Mouse (Mus musculus): ENCODE results near the gene Gm11639. TPM values are rescaled to one million over a fixed set of nuclear protein-coding genes. Genes with fewer than 3 reads are reported as not detected.

Gm11639 gene
- polyA plus RNA-seq, 1 experiment from 2014 or later = not detected

DNA sequence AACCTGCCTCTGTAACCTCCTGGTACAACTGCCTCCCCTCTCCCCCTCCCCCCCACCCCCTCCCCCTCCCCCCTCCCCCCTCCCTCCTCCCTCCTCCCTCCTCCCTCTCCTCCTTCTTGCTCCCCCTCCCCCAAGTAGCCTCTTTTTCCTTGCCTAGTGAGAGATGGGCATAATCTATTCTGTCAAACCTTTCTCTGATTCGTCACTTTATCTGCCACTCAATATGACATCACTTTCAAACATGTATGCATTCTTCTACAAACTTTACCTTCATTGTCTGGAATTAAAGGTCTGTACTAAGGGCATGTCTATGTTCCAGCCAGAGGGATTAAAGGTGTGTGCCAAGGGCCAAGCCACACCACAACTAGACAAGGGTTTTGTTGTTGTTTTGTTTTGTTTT is 464.3 kb downstream of the Gm11639 start:
- H3K27ac ChIP-seq = no peak overlapping the region
- H3K36me3 ChIP-seq (ENCODE audit: poor library complexity, severe bottlenecking) = no peaks in the 10 kb centered on the region
- no peak for ATAC-seq
- H3K4me3 ChIP-seq = no peak overlapping the region
- H3K4me2 ChIP-seq = no peak overlapping the region
- H3K9ac ChIP-seq = no peak overlapping the region
- H3K9me3 ChIP-seq (replicated peaks) = no peaks in the 10 kb centered on the region
- H3K4me1 ChIP-seq = peaks cover 9% of the 10 kb centered on the region
- no peaks in the 10 kb centered on the region for H3K27me3 ChIP-seq
- 94% methylated on average over 1 of the region's 1 CpGs for WGBS

DNA sequence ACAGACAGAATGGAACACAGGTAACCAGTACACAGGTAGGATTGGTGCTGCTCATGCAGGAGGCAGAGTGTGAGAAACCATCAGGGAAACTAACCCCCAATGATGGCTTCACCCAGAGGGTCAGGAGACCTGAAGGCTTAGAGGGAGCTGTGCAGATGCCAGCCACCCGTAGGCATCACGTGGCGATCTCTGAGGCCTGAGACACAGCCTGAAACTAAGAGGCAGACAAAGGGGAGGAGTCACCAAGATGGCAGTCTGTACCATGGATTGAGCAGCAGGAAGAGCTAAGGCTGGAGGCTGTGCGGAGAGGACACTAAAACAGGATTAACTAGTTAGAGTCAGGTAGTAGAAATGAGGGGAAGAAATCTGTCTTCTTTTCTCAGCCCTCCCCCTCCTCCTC is 465.2 kb downstream of the Gm11639 start:
- H3K4me1 ChIP-seq = peaks cover 9% of the 10 kb centered on the region
- ATAC-seq = no peak
- no peaks in the 10 kb centered on the region for H3K36me3 ChIP-seq (ENCODE audit: poor library complexity, severe bottlenecking)
- H3K27ac ChIP-seq = no peak overlapping the region
- H3K4me2 ChIP-seq = no peak overlapping the region
- H3K4me3 ChIP-seq = no peak overlapping the region
- no peaks in the 10 kb centered on the region for H3K9me3 ChIP-seq (replicated peaks)
- no peaks in the 10 kb centered on the region for H3K27me3 ChIP-seq
- WGBS = 80% methylated on average over 4 of the region's 4 CpGs
- no peak overlapping the region for H3K9ac ChIP-seq

DNA sequence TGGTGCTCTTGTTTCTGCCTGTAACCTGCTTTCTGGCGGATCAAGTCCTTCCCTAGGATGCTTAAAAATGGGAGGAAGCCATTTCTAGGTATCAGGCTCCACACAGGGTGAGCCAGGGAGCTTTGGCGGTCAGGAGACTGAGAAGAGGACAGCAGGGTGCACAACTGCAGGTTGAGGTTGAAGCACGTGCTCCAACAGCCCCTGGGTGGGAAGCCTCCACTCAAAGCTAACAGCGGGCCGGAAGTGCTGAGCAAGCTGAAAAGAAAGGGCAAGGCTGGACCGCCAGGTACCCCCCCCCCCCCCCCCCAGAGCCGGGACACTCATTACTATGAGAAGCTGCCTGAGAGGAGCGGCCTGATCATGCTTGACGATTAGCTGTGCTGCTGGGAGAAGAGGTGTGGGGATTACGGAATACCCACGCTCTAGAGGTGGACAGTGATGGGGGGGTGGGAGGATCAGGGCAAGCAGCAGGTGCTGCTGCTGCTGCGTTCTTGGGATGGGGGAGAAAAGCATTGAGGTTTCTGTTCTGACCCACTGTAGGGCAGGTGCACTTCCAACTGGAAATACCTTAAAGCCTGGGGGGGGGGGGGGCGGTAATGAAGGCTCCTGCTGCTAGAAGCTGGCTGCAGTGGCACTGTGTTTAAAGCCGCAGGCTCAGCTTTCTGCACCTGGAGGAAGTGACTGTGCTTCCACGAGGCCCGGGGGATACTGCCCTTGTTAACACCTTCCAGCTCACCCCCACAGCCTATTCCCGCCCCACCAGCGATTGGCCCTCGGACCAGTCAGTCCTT is 465.9 kb downstream of the Gm11639 start:
- Histone ChIP-seq H3K9ac (no peak overlapping the region; the same call in 1 of the 2 replicates), H3K36me3 (ENCODE audit: poor library complexity, severe bottlenecking) (no peaks in the 10 kb centered on the region), H3K4me2 (peak overlapping the region; percentile 34), H3K27ac (no peak overlapping the region), H3K27me3 (no peaks in the 10 kb centered on the region; the same call in 1 of the 2 replicates), H3K4me3 (no peak overlapping the region; the same call in 1 of the 2 replicates), H3K4me1 (peaks cover 9% of the 10 kb centered on the region), H3K9me3 (replicated peaks) (no peaks in the 10 kb centered on the region)
- WGBS = 22% methylated on average over 18 of the region's 19 CpGs
- no peak for ATAC-seq

DNA sequence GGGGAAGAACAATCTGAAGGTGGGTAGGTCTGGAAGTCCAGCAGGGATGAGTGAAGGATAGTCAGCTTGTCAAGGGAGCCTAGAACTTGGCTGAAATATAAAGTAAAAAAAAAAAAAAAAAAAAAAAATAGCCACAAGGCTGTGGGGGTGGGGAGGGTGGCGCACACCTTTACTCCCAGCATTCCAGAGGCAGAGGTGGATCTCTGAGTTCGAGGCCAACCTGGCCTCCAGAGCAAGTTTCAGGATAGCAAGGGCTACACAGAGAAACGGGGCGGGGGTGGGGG is 466.5 kb downstream of the Gm11639 start:
- H3K4me2 ChIP-seq = peak overlapping the region; percentile 34; the same call in 1 of the 2 replicates
- H3K27ac ChIP-seq = no peak overlapping the region
- ATAC-seq = no peak
- H3K9ac ChIP-seq = no peak overlapping the region
- 100% methylated on average over 2 of the region's 4 CpGs for WGBS
- H3K36me3 ChIP-seq (ENCODE audit: poor library complexity, severe bottlenecking) = no peaks in the 10 kb centered on the region
- no peaks in the 10 kb centered on the region; the same call in 1 of the 2 replicates for H3K27me3 ChIP-seq
- peaks cover 9% of the 10 kb centered on the region for H3K4me1 ChIP-seq
- H3K4me3 ChIP-seq = no peak overlapping the region
- H3K9me3 ChIP-seq (replicated peaks) = no peaks in the 10 kb centered on the region

DNA sequence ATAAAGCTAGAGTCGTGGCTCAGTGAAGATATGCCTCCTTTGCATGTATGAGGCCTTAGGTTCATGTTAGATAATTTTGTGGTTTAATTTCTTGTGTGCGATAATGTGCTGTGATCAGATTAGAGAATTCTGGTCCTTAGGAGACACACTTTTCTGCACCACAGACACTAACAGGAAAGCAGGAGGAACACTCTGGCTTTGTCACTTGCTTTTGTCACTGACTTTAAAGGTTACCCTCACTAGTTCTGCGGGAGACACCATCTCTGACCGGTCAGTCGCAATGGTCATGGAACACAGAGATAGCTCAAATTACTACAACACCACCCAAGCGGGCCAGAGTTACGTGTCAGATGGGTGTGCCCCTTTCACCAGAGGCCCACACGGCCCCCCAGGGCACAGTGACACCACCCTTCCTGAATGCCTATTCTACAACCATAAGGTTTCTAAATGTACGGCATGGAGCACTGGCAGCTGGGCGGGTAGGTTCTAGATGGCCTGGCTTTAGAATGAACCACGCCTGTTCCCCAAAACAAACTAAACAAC is 466.9 kb downstream of the Gm11639 start:
- Histone ChIP-seq H3K4me3 (no peak overlapping the region), H3K9me3 (replicated peaks) (no peaks in the 10 kb centered on the region), H3K4me1 (peaks cover 9% of the 10 kb centered on the region), H3K27me3 (no peaks in the 10 kb centered on the region; the same call in 1 of the 2 replicates), H3K36me3 (ENCODE audit: poor library complexity, severe bottlenecking) (no peaks in the 10 kb centered on the region), H3K9ac (no peak overlapping the region), H3K4me2 (no peak overlapping the region), H3K27ac (no peak overlapping the region)
- 86% methylated on average over 11 of the region's 11 CpGs for WGBS
- no peak for ATAC-seq

DNA sequence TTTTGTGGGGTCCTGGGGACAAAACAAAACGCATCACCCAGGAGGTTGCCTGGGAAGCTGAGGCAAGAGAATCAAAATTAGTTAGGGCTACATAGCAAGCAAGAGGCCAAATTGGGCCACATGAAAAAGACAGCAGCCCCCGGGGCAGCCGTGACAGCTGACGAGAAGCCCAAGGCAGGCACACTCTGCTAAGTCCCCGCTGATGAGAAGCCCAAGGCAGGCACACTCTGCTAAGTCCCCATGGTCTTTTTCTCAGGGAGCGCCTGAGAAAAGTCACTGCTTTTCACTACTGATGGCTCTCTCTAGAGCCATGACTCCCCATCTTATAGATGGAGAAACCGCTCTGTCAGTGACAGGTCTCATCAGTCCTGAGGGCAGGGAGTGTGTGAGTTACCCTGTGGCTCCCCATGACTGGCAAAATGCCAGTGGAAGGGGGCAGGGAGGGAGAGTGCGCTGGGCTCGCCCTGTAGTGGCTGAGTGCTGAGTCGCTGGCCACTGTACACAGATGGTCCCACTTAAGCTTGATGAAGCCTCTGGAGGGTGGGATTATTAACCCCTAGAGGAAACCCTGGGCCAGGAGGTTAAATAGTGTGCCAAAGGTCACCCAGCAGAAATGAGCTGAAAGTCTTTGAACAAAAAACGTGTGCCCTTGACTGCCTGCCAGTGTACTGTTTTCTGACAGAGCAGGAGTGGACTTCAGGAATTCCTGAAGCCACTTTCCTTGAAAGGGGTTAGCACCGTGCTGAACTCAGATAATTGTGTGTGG is 467.7 kb downstream of the Gm11639 start:
- Histone ChIP-seq H3K36me3 (ENCODE audit: poor library complexity, severe bottlenecking) (no peaks in the 10 kb centered on the region), H3K4me3 (no peak overlapping the region), H3K9me3 (replicated peaks) (no peaks in the 10 kb centered on the region), H3K9ac (no peak overlapping the region), H3K4me2 (no peak overlapping the region), H3K27ac (no peak overlapping the region), H3K27me3 (no peaks in the 10 kb centered on the region; the same call in 1 of the 2 replicates), H3K4me1 (peaks cover 9% of the 10 kb centered on the region)
- 36% methylated on average over 12 of the region's 12 CpGs for WGBS
- no peak for ATAC-seq

DNA sequence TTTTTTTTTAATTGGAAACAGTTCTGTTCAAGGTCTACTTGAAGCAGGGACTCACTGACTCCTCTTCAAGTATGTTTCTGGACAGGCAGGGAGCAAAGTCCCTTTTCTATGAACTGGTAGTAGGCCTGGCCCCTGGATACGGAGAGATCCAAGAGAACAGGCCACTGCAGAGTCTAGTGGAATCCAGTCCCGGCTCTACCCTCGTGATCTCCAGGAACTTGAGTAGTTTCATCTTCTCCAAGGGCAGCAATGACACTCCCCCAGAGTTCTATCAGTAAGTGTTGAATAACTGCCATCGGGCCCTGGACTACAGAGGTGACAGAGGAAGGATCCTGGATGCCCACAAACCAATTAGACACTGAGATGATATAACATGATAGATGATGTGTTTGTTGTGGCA is 470.4 kb downstream of the Gm11639 start:
- ATAC-seq = no peak
- Histone ChIP-seq H3K27me3 (no peaks in the 10 kb centered on the region; the same call in 1 of the 2 replicates), H3K9ac (no peak overlapping the region), H3K4me1 (peaks cover 9% of the 10 kb centered on the region), H3K9me3 (replicated peaks) (no peaks in the 10 kb centered on the region), H3K27ac (no peak overlapping the region), H3K36me3 (ENCODE audit: poor library complexity, severe bottlenecking) (no peaks in the 10 kb centered on the region), H3K4me2 (no peak overlapping the region), H3K4me3 (no peak overlapping the region)
- WGBS = 85% methylated on average over 4 of the region's 4 CpGs

DNA sequence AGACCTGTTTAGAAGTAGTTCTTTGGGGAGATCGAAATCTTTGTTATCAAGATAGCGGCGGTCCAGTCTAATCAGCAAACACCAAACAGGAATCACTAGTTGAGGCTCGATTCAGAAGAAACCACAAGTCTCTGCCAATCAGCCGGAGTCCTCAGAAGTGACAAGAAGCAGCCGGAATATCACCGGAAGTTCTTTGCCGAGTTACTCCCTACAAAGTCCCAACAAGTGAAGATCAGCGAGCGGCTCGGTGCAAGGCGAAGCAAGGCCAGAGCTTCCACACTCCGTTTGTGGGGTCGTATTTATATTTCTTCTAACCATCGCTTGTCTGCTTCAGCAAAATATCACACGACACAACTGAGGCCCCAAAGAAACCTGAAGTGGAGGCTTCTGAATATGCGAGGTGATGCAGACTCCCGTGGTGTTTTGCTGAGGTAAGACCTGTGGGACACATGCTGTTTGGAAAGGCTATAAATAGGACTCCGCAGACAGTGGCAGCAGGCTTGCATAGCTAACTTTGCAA is 471.3 kb downstream of the Gm11639 start:
- 88% methylated on average over 19 of the region's 19 CpGs for WGBS
- Histone ChIP-seq H3K27ac (no peak overlapping the region), H3K4me2 (no peak overlapping the region), H3K27me3 (no peaks in the 10 kb centered on the region; the same call in 1 of the 2 replicates), H3K4me3 (no peak overlapping the region), H3K9me3 (replicated peaks) (no peaks in the 10 kb centered on the region), H3K36me3 (ENCODE audit: poor library complexity, severe bottlenecking) (no peaks in the 10 kb centered on the region), H3K4me1 (peaks cover 9% of the 10 kb centered on the region), H3K9ac (no peak overlapping the region)
- no peak for ATAC-seq

DNA sequence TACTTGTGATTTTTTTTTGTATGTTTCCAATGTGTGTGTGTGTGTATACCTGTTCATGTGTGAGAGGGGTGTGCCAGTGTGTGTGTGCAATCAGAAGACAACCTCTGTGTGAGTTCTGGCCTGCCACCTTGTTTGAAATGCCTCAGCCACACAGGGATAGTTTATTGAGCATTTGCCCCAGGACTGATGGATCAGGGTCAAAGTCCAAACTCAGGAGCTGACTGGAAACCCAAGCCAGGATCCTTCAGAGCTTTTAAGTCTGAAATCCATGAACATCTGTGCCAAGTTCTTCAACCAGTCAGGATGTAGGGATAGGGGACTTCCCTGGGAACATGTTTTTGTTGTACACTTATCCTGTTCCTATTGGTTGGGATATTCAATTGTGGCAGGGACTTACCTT is 472.5 kb downstream of the Gm11639 start:
- Histone ChIP-seq H3K9ac (no peak overlapping the region), H3K4me2 (no peak overlapping the region), H3K27me3 (no peaks in the 10 kb centered on the region; the same call in 1 of the 2 replicates), H3K4me1 (peaks cover 7% of the 10 kb centered on the region), H3K27ac (no peak overlapping the region), H3K4me3 (no peak overlapping the region), H3K9me3 (replicated peaks) (peaks cover 8% of the 10 kb centered on the region; the same call in 1 of the 2 replicates), H3K36me3 (ENCODE audit: poor library complexity, severe bottlenecking) (no peaks in the 10 kb centered on the region)
- no peak for ATAC-seq

DNA sequence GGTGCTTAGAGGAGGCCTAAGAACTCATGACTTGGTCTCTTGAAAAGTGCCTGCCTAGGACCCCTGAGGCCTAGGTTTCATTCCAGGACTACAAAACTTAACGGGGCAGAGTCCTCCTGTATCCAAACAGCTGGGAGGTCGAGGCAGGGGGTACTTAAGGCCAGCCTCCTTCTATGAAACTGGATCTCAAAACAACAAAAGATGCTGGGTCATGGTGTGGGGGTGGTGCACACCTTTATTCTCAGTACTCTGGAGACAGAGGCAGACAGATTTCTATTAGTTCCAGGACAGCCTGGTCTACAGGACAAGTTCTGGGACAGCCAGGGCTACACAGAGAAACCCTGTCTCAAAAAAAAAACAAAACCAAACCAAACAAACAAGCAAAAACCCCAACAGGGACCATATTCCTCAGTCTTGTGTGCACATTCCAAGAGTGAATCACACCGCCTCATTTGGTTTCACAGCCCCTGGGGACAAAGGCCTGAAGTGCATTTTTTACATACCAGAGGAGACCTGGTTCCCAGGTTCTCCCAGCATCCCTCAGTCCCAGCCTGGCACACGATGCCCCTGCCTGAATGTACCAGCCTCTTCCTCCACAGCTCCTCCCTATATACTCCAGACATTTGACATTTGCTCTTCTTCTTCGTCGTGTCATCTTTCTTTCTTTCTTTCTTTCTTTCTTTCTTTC is 474.3 kb downstream of the Gm11639 start:
- H3K9ac ChIP-seq = no peak overlapping the region
- H3K4me2 ChIP-seq = no peak overlapping the region
- peaks cover 12% of the 10 kb centered on the region for H3K9me3 ChIP-seq (replicated peaks)
- 58% methylated on average over 6 of the region's 6 CpGs for WGBS
- no peaks in the 10 kb centered on the region for H3K36me3 ChIP-seq (ENCODE audit: poor library complexity, severe bottlenecking)
- no peak for ATAC-seq
- no peaks in the 10 kb centered on the region; the same call in 1 of the 2 replicates for H3K27me3 ChIP-seq
- H3K27ac ChIP-seq = no peak overlapping the region
- no peaks in the 10 kb centered on the region for H3K4me1 ChIP-seq
- no peak overlapping the region for H3K4me3 ChIP-seq

DNA sequence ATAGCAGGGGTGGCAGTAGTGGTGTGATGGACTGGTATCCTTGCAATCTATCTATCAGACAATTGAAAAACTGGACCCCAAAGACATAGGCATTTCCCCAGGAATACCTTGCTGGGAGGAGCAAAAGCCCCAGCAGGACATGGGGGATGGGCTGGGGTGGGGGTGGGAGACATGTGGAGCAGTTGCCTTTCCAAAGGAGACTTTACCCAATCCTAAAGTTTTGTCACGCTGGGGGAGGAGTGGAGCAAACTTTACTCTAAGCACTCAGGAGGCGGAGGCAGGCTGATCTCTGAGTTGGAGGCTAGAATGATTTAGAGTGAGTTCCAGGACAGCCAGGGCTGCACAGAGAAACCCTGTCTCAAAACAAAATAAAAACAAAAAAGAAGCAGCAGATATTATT is 475.9 kb downstream of the Gm11639 start:
- no peak for ATAC-seq
- Histone ChIP-seq H3K4me3 (no peak overlapping the region), H3K9me3 (replicated peaks) (peaks cover 21% of the 10 kb centered on the region), H3K4me2 (no peak overlapping the region), H3K9ac (no peak overlapping the region), H3K4me1 (no peaks in the 10 kb centered on the region), H3K27ac (no peak overlapping the region), H3K36me3 (ENCODE audit: poor library complexity, severe bottlenecking) (no peaks in the 10 kb centered on the region), H3K27me3 (no peaks in the 10 kb centered on the region)
- 88% methylated on average over 2 of the region's 2 CpGs for WGBS

Data from forebrain, embryonic 13.5 days (tissue).